Mouse (Mus musculus) G1E (cell line): Measurements from ENCODE around the gene Mpzl2. TPM values are rescaled to one million over a fixed set of nuclear protein-coding genes. Genes with fewer than 3 reads are reported as not detected.

Source experiments
- ATAC-seq: 2 replicates; pipeline ENCODE4 v1.8.0; 2016; ENCODE audit warnings: mild to moderate bottlenecking; ENCODE audit not compliant: insufficient number of reproducible peaks, poor library complexity, low FRiP score, severe bottlenecking; ENCODE audit errors: extremely low read depth
- DNase-seq: peaks from one replicate; pipeline ENCODE4 v3.0.0; 2012; ENCODE audit warnings: low spot score
- H3K27me3 ChIP-seq: 2 replicates; pipeline ENCODE4 v1.6.1; 2012; ENCODE audit warnings: mild to moderate bottlenecking, low read length, inconsistent platforms; ENCODE audit not compliant: insufficient read depth
- H3K36me3 ChIP-seq: replicated peaks from 2 replicates; pipeline ENCODE3; 2012; ENCODE audit warnings: mild to moderate bottlenecking, inconsistent platforms
- H3K4me1 ChIP-seq: 2 replicates; pipeline ENCODE4 v1.6.1; 2012; ENCODE audit warnings: low read depth, low read length, inconsistent platforms, mixed read lengths; ENCODE audit not compliant: insufficient read depth
- H3K4me3 ChIP-seq: 2 replicates; pipeline ENCODE4 v1.5.1; 2012; ENCODE audit warnings: low read depth, mild to moderate bottlenecking, inconsistent platforms, low read length, moderate library complexity, mixed read lengths
- H3K9me3 ChIP-seq: replicated peaks from 2 replicates; pipeline ENCODE4 v1.6.1; 2012; ENCODE audit warnings: inconsistent platforms
- CTCF ChIP-seq: IDR thresholded peaks from 2 replicates; pipeline ENCODE4 v1.5.1; 2012; ENCODE audit warnings: low read depth, low read length, inconsistent platforms, mixed read lengths
- GATA1 ChIP-seq: IDR thresholded peaks from 2 replicates; pipeline ENCODE4 v1.6.1; 2012; ENCODE audit warnings: borderline replicate concordance, low read length, inconsistent platforms, mixed read lengths
- GATA2 ChIP-seq: IDR thresholded peaks from 2 replicates; pipeline ENCODE4 v1.6.1; 2012; ENCODE audit warnings: low read depth, low read length, inconsistent platforms, borderline replicate concordance
- POLR2AphosphoS5 ChIP-seq: IDR thresholded peaks from 2 replicates; pipeline ENCODE4 v1.6.1; 2012; ENCODE audit warnings: low read depth, low read length, inconsistent platforms; ENCODE audit not compliant: insufficient replicate concordance
- TAL1 ChIP-seq: conservative IDR thresholded peaks from 2 replicates; pipeline ENCODE4 v1.6.1; 2012; ENCODE audit warnings: low read depth, low read length, inconsistent platforms, mixed read lengths
- polyA plus RNA-seq: library from polyadenylated mRNA; stranded (reverse); fragments of >175 nt; gene quantifications from 2 replicates; pipeline ENCODE4 v1.2.3, GENCODE M21; 2012
- total RNA-seq, 2 experiments: library from RNA; stranded (forward) in 1 of 2; stranded (reverse) in 1 of 2; fragments of 200-1000 nt in 1 of 2; fragments of >200 nt in 1 of 2; fragmentation: Nextera tagmentation in 1 of 2; gene quantifications; 2 replicates each; pipeline ENCODE4 v1.2.3; 2014 to 2017

Gene Mpzl2
- total RNA-seq (2014; fragmentation: Nextera tagmentation) = 0.44 and 1.4 TPM in 2 replicates
- total RNA-seq (2017) = 0.17 TPM in 1 of 2 replicates, not detected in the other
- not detected in 2 replicates for polyA plus RNA-seq

- H3K4me1 ChIP-seq = peaks cover 15% of the 10 kb centered on the region
- DNase-seq = no peak
These were observed at the start of gene Mpzl2 for GRCm38 (mm10) chr9:45039499-45039898. Gene Mpzl2 (plus strand): TSS chr9:45039799.

GRCm38 (mm10) chr9:44991821-44992220 is 47.8 kb upstream of the Mpzl2 start:
- TF ChIP-seq POLR2AphosphoS5 (no peak), GATA1 (no peak), GATA2 (no peak), TAL1 (no peak), CTCF (no peak)
- DNase-seq (no peak), ATAC-seq (no peak)
- H3K9me3 ChIP-seq = no peaks in the 10 kb centered on the region
- 0 out of 2 replicates have a peak, but pooled peaks cover 2% of the 10 kb centered on the region for H3K27me3 ChIP-seq
- no peaks in the 10 kb centered on the region for H3K4me1 ChIP-seq
- no peak overlapping the region for H3K4me3 ChIP-seq
- H3K36me3 ChIP-seq = no peaks in the 10 kb centered on the region

More at GRCm38 (mm10) chr9:45039499-45039898, at the start of gene Mpzl2:
- TF ChIP-seq CTCF (no peak), POLR2AphosphoS5 (no peak), TAL1 (no peak), GATA1 (no peak), GATA2 (no peak)
- ATAC-seq = no peak
- peaks cover 26% of the 10 kb centered on the region for H3K27me3 ChIP-seq
- no peak within 1 kb of the TSS for H3K4me3 ChIP-seq
- no peaks in the 10 kb centered on the region for H3K9me3 ChIP-seq
- no peaks in the 10 kb centered on the region for H3K36me3 ChIP-seq

- H3K27me3 ChIP-seq = 0 out of 2 replicates have a peak, but pooled peaks cover 2% of the 10 kb centered on the region
- no peaks in the 10 kb centered on the region for H3K36me3 ChIP-seq
- no peaks in the 10 kb centered on the region for H3K9me3 ChIP-seq
- no peak overlapping the region for H3K4me3 ChIP-seq
- TF ChIP-seq GATA1 = no peak
- no peak for TF ChIP-seq POLR2AphosphoS5
- no peak for TF ChIP-seq CTCF
- no peak for TF ChIP-seq GATA2
- TF ChIP-seq TAL1 = no peak
- DNase-seq = no peak
- no peaks in the 10 kb centered on the region for H3K4me1 ChIP-seq
- no peak for ATAC-seq
These were observed 47.3 kb upstream of the Mpzl2 start for GRCm38 (mm10) chr9:44992271-44992670.

GRCm38 (mm10) chr9:44993268-44993667 is 46.3 kb upstream of the Mpzl2 start:
- no peak for DNase-seq
- Histone ChIP-seq H3K4me3 (no peak overlapping the region), H3K4me1 (no peaks in the 10 kb centered on the region), H3K9me3 (no peaks in the 10 kb centered on the region), H3K36me3 (no peaks in the 10 kb centered on the region), H3K27me3 (peaks cover 8% of the 10 kb centered on the region; the same call in 1 of the 2 replicates)
- ATAC-seq = no peak
- TF ChIP-seq TAL1 = no peak
- no peak for TF ChIP-seq GATA2
- TF ChIP-seq GATA1 = no peak
- no peak for TF ChIP-seq CTCF
- TF ChIP-seq POLR2AphosphoS5 = no peak

DNA sequence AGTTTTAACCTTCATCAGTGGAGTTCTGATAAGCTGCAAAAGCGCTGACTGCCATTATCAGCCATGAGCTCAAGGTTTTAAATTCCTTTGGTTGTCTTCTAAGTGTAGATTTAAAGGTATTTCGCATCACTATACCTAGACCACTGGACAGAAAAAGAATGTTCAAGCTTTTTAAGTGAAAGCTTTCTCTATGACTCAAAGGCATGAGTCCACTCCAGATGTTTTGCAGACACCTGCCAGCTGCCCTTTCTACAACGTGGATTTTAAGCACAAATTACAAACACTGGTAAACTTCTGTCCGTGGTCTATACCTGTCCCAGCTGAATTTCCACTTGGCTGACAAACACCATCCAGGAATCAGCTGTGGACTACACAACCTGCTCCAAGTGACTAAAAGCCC is 44.6 kb upstream of the Mpzl2 start:
- DNase-seq (no peak), ATAC-seq (no peak)
- Histone ChIP-seq H3K4me3 (no peak overlapping the region), H3K27me3 (peaks cover 14% of the 10 kb centered on the region; the same call in 1 of the 2 replicates), H3K4me1 (no peaks in the 10 kb centered on the region), H3K36me3 (no peaks in the 10 kb centered on the region), H3K9me3 (no peaks in the 10 kb centered on the region)
- no peak for TF ChIP-seq POLR2AphosphoS5
- no peak for TF ChIP-seq CTCF
- no peak for TF ChIP-seq GATA1
- no peak for TF ChIP-seq TAL1
- TF ChIP-seq GATA2 = no peak

GRCm38 (mm10) chr9:44996590-44996989 is 43.0 kb upstream of the Mpzl2 start:
- H3K36me3 ChIP-seq = no peaks in the 10 kb centered on the region
- H3K27me3 ChIP-seq = peaks cover 14% of the 10 kb centered on the region; the same call in 1 of the 2 replicates
- DNase-seq (no peak), ATAC-seq (no peak)
- no peaks in the 10 kb centered on the region for H3K9me3 ChIP-seq
- H3K4me1 ChIP-seq = no peaks in the 10 kb centered on the region
- TF ChIP-seq CTCF (no peak), GATA2 (no peak), TAL1 (no peak), POLR2AphosphoS5 (no peak), GATA1 (no peak)
- H3K4me3 ChIP-seq = no peak overlapping the region

- H3K27me3 ChIP-seq = peaks cover 14% of the 10 kb centered on the region; the same call in 1 of the 2 replicates
- ATAC-seq (no peak), DNase-seq (no peak)
- no peak overlapping the region for H3K4me3 ChIP-seq
- no peaks in the 10 kb centered on the region for H3K4me1 ChIP-seq
- no peaks in the 10 kb centered on the region for H3K36me3 ChIP-seq
- TF ChIP-seq POLR2AphosphoS5 = no peak
- no peak for TF ChIP-seq GATA2
- no peak for TF ChIP-seq TAL1
- TF ChIP-seq GATA1 = no peak
- TF ChIP-seq CTCF = no peak
- H3K9me3 ChIP-seq = no peaks in the 10 kb centered on the region
These were observed 41.5 kb upstream of the Mpzl2 start for GRCm38 (mm10) chr9:44998138-44998537.
